Mouse (Mus musculus) thymus, adult 2 months (tissue): ENCODE results near the gene Rxfp4.
"Not testable (repeated sequence)": the region's sequence is repeated elsewhere in the genome, so short reads cannot be mapped to it uniquely, and the experiment has no call there.

Experiments
- CTCF ChIP-seq: fragments of 200-500 bp; IDR thresholded peaks from 2 replicates; pipeline ENCODE4 v1.5.1; 2012; ENCODE audit warnings: mild to moderate bottlenecking, control low read depth, low read length, moderate library complexity, borderline replicate concordance; ENCODE audit not compliant: control insufficient read depth, poor library complexity, insufficient read depth; ENCODE audit errors: extremely low read depth
- POLR2A ChIP-seq: fragments of 200-500 bp; IDR thresholded peaks from 2 replicates; pipeline ENCODE4 v1.6.1; 2012; ENCODE audit warnings: mild to moderate bottlenecking, low read length, control low read depth, moderate library complexity; ENCODE audit not compliant: control insufficient read depth, poor library complexity, insufficient read depth; ENCODE audit errors: extremely low read depth

GRCm38 (mm10) chr3:88605666-88606065, 47.3 kb downstream of the Rxfp4 start, which contains the start of gene Arhgef2:
- TF ChIP-seq CTCF, POLR2A: not testable (repeated sequence)
